Mouse (Mus musculus) megakaryocyte, embryonic 14.5 days (primary cell): ENCODE measurements around the gene Meltf. TPM values are rescaled to one million over a fixed set of nuclear protein-coding genes. Genes with fewer than 3 reads are reported as not detected.

Experiments
- H3K27me3 ChIP-seq: replicated peaks from 2 replicates; pipeline ENCODE3; 2012; ENCODE audit warnings: inconsistent platforms
- H3K36me3 ChIP-seq: replicated peaks from 2 replicates; pipeline ENCODE3; 2012; ENCODE audit warnings: low read length, inconsistent platforms, mixed read lengths
- H3K4me1 ChIP-seq: 2 replicates; pipeline ENCODE4 v1.6.1; 2012; ENCODE audit warnings: inconsistent platforms
- H3K4me3 ChIP-seq: replicated peaks from 2 replicates; pipeline ENCODE3; 2012; ENCODE audit warnings: moderate library complexity, mild to moderate bottlenecking, inconsistent platforms
- H3K9me3 ChIP-seq: 2 replicates; pipeline ENCODE4 v1.6.1; 2012; ENCODE audit warnings: inconsistent platforms
- FLI1 ChIP-seq: IDR thresholded peaks from 2 replicates; pipeline ENCODE4 v1.6.1; 2012; ENCODE audit warnings: low read length, inconsistent platforms, mixed read lengths
- GATA1 ChIP-seq: IDR thresholded peaks from 3 replicates; pipeline ENCODE4 v1.6.1; 2012; ENCODE audit warnings: mixed read lengths, low read length, inconsistent platforms, borderline replicate concordance
- polyA plus RNA-seq: library from polyadenylated mRNA; stranded (reverse); fragments of >175 nt; gene quantifications from 2 replicates; pipeline ENCODE4 v1.2.3, GENCODE M21; 2012; ENCODE audit warnings: low replicate concordance; ENCODE audit not compliant: insufficient read depth

The Meltf gene
- polyA plus RNA-seq, 1 experiment, result not detected

DNA sequence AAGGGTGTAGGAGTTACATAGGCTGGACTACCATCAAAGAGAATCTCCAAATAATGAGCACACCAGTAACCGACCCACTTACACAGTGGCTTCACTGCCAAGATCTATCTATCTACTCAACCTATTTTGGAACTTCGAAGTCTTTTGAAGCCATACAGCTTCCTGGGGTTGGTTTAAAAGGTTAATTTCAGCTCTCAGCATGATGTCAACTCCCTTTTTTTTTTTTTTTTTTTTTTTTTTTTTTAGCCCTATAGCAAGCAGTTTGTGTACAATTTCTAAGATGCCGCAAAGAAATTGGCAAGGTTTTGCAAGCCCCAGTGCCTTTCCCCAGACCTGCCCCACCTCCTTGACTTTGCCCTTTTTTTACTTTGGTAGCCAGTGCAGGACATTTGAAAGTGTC, 13.4 kb upstream of the Meltf start:
- peaks cover 9% of the 10 kb centered on the region for H3K9me3 ChIP-seq
- H3K4me1 ChIP-seq, result peaks cover 16% of the 10 kb centered on the region
- TF ChIP-seq FLI1, result no peak
- TF ChIP-seq GATA1, result no peak
- H3K4me3 ChIP-seq, result no peak overlapping the region
- H3K36me3 ChIP-seq, result peaks cover 86% of the 10 kb centered on the region
- H3K27me3 ChIP-seq, result no peaks in the 10 kb centered on the region

DNA sequence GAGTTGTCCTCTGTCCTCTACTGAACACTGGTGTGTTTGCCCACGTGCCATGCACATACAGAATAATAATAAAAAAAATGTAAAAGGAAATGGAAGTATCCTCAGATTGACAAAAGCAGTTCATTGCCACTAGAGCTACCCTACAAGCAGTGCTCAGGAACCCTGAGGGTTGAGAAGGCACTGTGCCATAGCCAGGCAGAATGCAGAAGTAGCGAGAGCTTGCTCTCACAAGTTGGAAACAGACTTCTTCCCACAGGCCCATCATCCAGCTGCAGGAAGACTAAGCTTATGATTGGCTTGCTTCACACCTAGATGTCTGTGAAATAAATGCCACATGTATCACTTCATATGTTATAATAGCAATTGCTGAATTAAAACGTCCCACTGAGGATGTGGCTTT, 11.7 kb upstream of the Meltf start:
- H3K36me3 ChIP-seq, result peaks cover 89% of the 10 kb centered on the region

DNA sequence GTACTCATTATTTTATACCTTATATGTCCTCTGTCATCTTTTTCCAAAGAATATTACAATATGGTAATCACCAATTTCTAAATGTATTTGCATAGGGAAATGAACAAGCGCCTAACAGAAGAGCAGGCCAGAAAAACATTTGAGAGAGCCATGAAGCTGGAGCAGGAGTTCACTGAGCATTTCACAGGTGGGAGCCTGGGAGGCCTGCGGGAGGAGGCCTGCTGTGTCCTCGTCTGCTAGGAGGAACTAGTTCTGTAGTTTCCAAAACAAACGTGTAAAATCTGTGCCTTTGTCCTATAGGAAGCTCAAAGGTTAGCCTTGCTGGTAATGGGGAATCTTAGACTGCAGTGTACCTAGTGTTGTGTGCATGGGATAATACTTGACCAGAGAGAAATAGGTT, 10.9 kb upstream of the Meltf start:
- no peaks in the 10 kb centered on the region for H3K27me3 ChIP-seq
- peaks cover 90% of the 10 kb centered on the region for H3K36me3 ChIP-seq
- H3K9me3 ChIP-seq, result no peaks in the 10 kb centered on the region
- TF ChIP-seq FLI1 (no peak), GATA1 (no peak)
- H3K4me1 ChIP-seq, result peaks cover 16% of the 10 kb centered on the region
- no peak overlapping the region for H3K4me3 ChIP-seq

More for the DNA sequence above, 11.7 kb upstream of the Meltf start:
- Histone ChIP-seq H3K4me1 (peaks cover 16% of the 10 kb centered on the region), H3K9me3 (no peaks in the 10 kb centered on the region), H3K27me3 (no peaks in the 10 kb centered on the region), H3K4me3 (no peak overlapping the region)
- no peak for TF ChIP-seq FLI1
- TF ChIP-seq GATA1, result no peak

DNA sequence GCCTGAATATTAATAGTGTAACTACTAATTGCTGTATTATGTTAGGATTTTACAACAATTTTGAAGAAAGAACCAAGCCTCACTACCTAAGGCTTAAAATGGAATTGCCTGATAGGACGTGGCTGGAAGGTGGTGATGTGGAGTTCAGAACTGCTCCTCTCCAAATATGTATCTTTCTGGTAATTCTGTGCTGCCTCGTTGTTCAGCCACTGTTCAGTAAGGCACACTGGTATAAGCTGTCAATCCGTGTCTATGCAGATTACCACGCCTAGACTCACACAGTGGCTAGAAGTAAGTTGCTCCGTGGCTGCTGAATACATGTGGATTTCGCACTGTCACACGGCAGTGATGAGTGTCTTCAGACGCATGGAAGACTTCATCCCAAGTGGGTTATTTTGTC, 4.9 kb upstream of the Meltf start:
- peaks cover 6% of the 10 kb centered on the region for H3K27me3 ChIP-seq
- peaks cover 7% of the 10 kb centered on the region for H3K4me1 ChIP-seq
- H3K4me3 ChIP-seq, result no peak overlapping the region
- H3K36me3 ChIP-seq, result peaks cover 54% of the 10 kb centered on the region
- H3K9me3 ChIP-seq, result no peaks in the 10 kb centered on the region
- TF ChIP-seq FLI1 (no peak), GATA1 (no peak)

DNA sequence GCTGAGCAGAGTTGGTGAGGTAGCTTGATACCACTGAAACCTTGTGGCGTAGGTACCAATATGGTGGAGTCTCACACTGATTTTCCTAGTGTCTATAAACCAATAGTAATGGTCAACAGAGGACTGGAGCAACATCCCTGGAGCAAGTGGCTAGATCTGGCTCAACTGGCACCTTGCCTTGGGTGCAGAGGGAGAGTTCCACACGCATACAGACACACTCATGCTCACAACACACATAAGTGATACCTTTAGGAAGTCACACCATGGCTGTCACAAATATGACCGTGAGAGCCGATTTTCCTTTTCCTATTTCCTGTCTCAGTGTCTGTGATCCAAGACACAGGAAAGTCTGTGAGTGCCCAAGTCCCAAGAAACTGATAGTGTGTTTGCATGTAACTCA, 3.2 kb upstream of the Meltf start:
- H3K27me3 ChIP-seq, result peaks cover 23% of the 10 kb centered on the region
- TF ChIP-seq GATA1 (no peak), FLI1 (no peak)
- H3K4me3 ChIP-seq, result no peak overlapping the region
- peaks cover 11% of the 10 kb centered on the region; the same call in 1 of the 2 replicates for H3K4me1 ChIP-seq
- no peaks in the 10 kb centered on the region for H3K9me3 ChIP-seq
- peaks cover 40% of the 10 kb centered on the region for H3K36me3 ChIP-seq

DNA sequence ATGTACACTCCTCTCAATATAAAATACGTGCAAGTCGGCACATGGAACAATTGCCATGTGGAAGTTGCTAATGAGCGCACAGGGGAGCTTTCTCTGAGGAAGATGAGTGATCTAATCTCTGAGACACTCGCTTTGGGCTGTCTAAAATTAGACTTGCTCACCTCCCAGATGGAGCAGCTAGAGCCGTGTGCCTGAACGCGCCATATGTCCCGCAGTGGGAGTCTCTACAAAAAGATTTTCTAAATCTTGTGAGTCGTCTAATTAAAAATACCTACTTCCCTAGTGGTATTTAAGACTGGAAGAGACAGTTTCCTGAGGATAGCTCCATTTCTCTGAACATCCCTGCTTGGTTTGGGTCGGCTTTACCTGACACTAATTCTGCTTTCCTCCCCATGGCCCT, 2.2 kb upstream of the Meltf start:
- Histone ChIP-seq H3K4me1 (peaks cover 12% of the 10 kb centered on the region; the same call in 1 of the 2 replicates), H3K9me3 (no peaks in the 10 kb centered on the region), H3K27me3 (peaks cover 32% of the 10 kb centered on the region), H3K4me3 (no peak overlapping the region), H3K36me3 (peaks cover 30% of the 10 kb centered on the region)
- TF ChIP-seq FLI1 (no peak), GATA1 (no peak)

DNA sequence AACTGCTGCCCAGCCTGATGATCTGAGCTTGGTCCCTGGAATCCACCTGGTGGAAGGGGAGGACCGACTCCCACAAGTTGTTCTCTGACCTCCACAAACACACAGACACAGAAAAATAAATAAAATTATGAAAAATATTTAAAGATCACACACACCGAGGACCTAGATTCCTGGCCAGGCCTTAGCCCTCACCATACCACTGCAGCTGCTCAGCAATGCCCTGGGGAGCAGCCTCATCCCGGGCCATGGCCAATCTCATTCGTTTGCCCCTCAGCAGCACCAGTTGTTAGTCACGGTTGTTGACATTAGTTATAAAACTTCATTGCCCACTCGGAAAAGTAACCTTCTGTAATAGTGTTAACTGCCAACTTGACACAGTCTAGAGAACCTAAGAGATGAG, 558 bp upstream of the Meltf start:
- Histone ChIP-seq H3K4me1 (peaks cover 16% of the 10 kb centered on the region; the same call in 1 of the 2 replicates), H3K36me3 (peaks cover 17% of the 10 kb centered on the region), H3K4me3 (no peak overlapping the region), H3K9me3 (no peaks in the 10 kb centered on the region), H3K27me3 (peaks cover 49% of the 10 kb centered on the region)
- TF ChIP-seq FLI1, result no peak
- no peak for TF ChIP-seq GATA1

DNA sequence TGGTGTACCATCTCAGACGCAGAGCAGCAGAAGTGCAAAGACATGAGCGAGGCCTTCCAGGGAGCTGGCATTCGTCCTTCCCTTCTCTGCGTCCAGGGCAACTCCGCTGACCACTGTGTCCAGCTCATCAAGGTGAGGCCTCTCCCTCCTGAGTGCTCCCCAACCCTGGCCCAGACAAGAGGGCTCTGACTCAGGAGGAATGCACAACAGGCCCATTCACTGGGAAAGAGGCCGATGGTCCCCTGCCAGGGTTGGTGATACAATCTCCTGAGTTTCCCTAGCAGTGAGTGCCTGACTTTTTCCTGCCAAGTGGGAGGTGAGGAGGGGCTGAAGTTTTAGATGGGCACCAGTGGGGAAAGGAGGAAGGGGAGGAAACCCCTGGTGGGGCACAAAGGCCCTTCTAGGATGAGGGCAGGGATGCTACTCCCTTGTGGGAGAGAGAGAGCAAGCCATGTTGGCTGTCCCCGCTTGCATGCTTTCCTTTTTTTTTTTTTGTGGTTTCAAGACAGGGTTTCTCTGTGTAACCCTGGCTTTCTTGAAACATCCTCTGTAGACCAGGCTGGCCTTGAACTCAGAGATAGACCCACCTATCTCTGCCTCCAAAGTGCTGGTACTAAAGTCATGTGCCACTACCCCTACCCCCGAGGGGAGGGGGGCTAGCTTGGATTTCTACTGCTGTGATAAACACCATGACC, 1.7 kb downstream of the Meltf start:
- Histone ChIP-seq H3K4me1 (peaks cover 26% of the 10 kb centered on the region), H3K9me3 (no peaks in the 10 kb centered on the region), H3K27me3 (peaks cover 67% of the 10 kb centered on the region), H3K36me3 (no peaks in the 10 kb centered on the region), H3K4me3 (peak overlapping the region; percentile 5)
- TF ChIP-seq GATA1 (no peak), FLI1 (no peak)

DNA sequence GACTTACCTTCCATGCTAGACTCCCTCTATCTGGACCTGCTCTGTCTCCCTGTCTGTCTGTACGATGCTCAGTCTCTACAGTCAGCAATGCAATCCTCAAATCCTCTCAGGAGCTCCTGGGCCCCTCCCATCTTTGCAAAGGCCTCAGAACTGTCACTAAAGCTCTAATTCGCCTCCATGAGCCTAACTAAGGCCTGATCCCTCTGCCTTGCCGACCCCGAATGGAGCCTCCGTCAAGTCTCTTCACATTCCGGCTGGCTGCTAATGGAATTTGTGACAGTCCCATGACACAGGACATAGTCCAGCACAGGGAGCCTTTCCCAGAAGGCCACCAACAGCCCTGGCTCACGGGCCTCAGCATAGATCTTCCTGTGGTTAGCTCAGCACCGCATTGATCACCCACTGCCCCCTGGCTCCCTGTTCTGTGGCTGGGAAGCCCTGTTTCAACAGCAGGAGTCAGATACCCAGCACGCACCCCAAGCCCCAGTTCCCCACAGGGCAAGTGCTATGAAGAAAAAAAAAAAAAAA, 3.8 kb downstream of the Meltf start:
- H3K4me3 ChIP-seq, result no peak overlapping the region
- no peaks in the 10 kb centered on the region for H3K36me3 ChIP-seq
- H3K9me3 ChIP-seq, result no peaks in the 10 kb centered on the region
- peaks cover 26% of the 10 kb centered on the region for H3K4me1 ChIP-seq
- H3K27me3 ChIP-seq, result peaks cover 81% of the 10 kb centered on the region
- TF ChIP-seq FLI1 (no peak), GATA1 (no peak)

DNA sequence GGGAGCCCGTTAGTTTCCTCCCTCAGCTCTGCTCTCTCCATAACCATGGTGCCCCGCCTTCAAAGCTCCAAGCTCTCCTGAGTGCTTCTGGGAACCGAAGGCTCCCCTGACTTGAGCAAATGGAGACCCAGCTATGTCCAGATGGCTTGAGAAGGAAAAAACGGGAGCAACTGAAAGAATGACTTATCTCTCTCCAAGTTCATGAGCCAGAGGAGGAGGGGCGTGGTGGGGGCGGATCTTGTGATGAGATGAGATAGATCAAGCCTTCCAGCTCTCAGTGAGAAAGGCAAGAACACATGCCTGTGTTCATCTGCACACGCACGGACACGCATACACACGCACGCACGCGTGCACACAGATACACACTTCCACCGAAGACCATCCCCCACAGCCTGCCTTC, 4.7 kb downstream of the Meltf start:
- peak overlapping the region; percentile 79 for H3K4me3 ChIP-seq
- no peak for TF ChIP-seq GATA1
- TF ChIP-seq FLI1, result no peak
- H3K9me3 ChIP-seq, result no peaks in the 10 kb centered on the region
- no peaks in the 10 kb centered on the region for H3K36me3 ChIP-seq
- H3K4me1 ChIP-seq, result peaks cover 26% of the 10 kb centered on the region
- H3K27me3 ChIP-seq, result peaks cover 90% of the 10 kb centered on the region

DNA sequence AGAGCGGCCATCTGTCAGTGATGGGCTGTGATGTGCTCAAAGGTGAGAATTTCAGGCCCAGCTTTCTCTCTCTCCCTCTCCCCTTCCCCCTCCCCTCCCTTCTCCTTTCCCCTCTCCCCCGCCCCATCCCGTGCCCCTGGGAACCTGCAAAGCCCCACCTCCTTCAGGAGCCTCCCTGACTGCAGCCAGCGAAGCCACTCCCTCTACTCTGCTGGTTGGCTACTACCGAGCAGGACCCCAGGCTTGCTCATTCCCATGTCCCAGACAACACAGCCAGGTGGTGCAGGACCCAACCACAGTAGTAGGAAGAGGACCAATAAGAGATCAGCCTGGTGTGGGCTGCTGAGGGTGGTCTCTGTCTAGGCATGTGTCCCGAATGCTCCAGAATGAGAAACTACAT, 5.3 kb downstream of the Meltf start:
- Histone ChIP-seq H3K27me3 (peaks cover 92% of the 10 kb centered on the region), H3K36me3 (no peaks in the 10 kb centered on the region), H3K9me3 (no peaks in the 10 kb centered on the region), H3K4me3 (peak overlapping the region; percentile 79), H3K4me1 (peaks cover 22% of the 10 kb centered on the region)
- TF ChIP-seq GATA1 (no peak), FLI1 (no peak)
